Comparison of ENCODE assay signal across 10 mouse cellular contexts in the genomic region with DNA sequence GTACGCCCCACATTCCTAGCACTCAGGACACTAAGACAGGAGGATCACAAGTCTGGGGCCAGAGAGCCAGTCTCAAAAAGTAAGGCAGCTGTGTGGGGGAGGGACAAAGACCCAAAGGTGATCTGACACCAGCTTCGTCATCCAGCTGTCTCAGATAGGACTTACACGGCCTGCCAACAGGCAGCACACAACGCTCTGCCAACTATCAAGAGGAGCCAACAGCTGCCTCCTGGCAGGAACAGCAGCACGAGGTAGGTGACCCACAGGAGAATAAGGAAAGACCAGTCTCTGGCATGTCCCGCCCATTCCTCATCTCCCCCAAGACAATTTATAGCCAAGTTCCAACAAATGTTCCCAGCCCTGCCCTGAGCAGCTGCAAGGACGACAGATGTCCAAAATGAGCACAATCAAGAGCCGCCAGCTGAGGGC. TPM values are rescaled to one million over a fixed set of nuclear protein-coding genes. Genes with fewer than 3 reads are reported as not detected.
DNase-seq lines count a peak whose midpoint lies in the region; ATAC-seq lines count a peak whose summit lies in the region.
"Had no signal": no experiment of that assay in that cellular context is flagged by ENCODE, and none has a peak within 500 bp of the region (broad histone marks: within the 10 kb centered on the region; RNA-seq: fewer than 3 reads in every experiment).

No protein-coding gene starts in this region.

- no peak overlapping the region for H3K4me3 ChIP-seq in kidney, embryonic 15.5 days (replicated peaks)
- H3K4me3 ChIP-seq in embryonic facial prominence, embryonic 15.5 days (replicated peaks), result no peak overlapping the region
- H3K4me3 ChIP-seq in heart, embryonic 15.5 days, result peak overlapping the region; percentile 3
- H3K4me3 ChIP-seq: midbrain, embryonic 15.5 days had no signal

- H3K9ac ChIP-seq in kidney, embryonic 15.5 days, result no peak overlapping the region
- H3K9ac ChIP-seq in embryonic facial prominence, embryonic 15.5 days, result no peak overlapping the region
- peak overlapping the region; percentile 19; the same call in 1 of the 2 replicates for H3K9ac ChIP-seq in heart, embryonic 15.5 days
- H3K9ac ChIP-seq: midbrain, embryonic 15.5 days had no signal

- peaks cover 64% of the 10 kb centered on the region for H3K4me1 ChIP-seq in kidney, embryonic 15.5 days
- peaks cover 63% of the 10 kb centered on the region for H3K4me1 ChIP-seq in embryonic facial prominence, embryonic 15.5 days
- peaks cover 88% of the 10 kb centered on the region for H3K4me1 ChIP-seq in heart, embryonic 15.5 days (replicated peaks)
- H3K4me1 ChIP-seq: midbrain, embryonic 15.5 days had no signal

- H3K9me3 ChIP-seq in kidney, embryonic 15.5 days (replicated peaks), result no peaks in the 10 kb centered on the region
- H3K9me3 ChIP-seq in embryonic facial prominence, embryonic 15.5 days (replicated peaks), result no peaks in the 10 kb centered on the region
- H3K9me3 ChIP-seq in heart, embryonic 15.5 days (replicated peaks), result no peaks in the 10 kb centered on the region
- H3K9me3 ChIP-seq: midbrain, embryonic 15.5 days had no signal

- no peak overlapping the region for H3K4me2 ChIP-seq in kidney, embryonic 15.5 days
- no peak overlapping the region for H3K4me2 ChIP-seq in embryonic facial prominence, embryonic 15.5 days (replicated peaks)
- H3K4me2 ChIP-seq in heart, embryonic 15.5 days, result peak overlapping the region; percentile 49
- H3K4me2 ChIP-seq: midbrain, embryonic 15.5 days had no signal

- H3K36me3 ChIP-seq in kidney, embryonic 15.5 days, result peaks cover 49% of the 10 kb centered on the region
- peaks cover 10% of the 10 kb centered on the region; the same call in 1 of the 2 replicates for H3K36me3 ChIP-seq in embryonic facial prominence, embryonic 15.5 days
- H3K36me3 ChIP-seq in heart, embryonic 15.5 days, result peaks cover 18% of the 10 kb centered on the region; the same call in 1 of the 2 replicates

- ATAC-seq in kidney, embryonic 15.5 days (replicated peaks; ENCODE audit: low FRiP score), result peak; percentile 41
- ATAC-seq in embryonic facial prominence, embryonic 15.5 days (ENCODE audit: insufficient number of reproducible peaks, low FRiP score, low TSS enrichment, low read depth), result peak; percentile 65
- no peak; the same call in 1 of the 2 replicates for ATAC-seq in heart, embryonic 15.5 days (replicated peaks; ENCODE audit: insufficient number of reproducible peaks, insufficient read depth, low FRiP score, low read depth)
- ATAC-seq: midbrain, embryonic 15.5 days had no signal

- H3K27me3 ChIP-seq in kidney, embryonic 15.5 days, result no peaks in the 10 kb centered on the region
- no peaks in the 10 kb centered on the region for H3K27me3 ChIP-seq in embryonic facial prominence, embryonic 15.5 days
- no peaks in the 10 kb centered on the region for H3K27me3 ChIP-seq in heart, embryonic 15.5 days
- H3K27me3 ChIP-seq: midbrain, embryonic 15.5 days had no signal

- 25% methylated on average over 8 of the region's 8 CpGs for WGBS in kidney, embryonic 15.5 days
- WGBS in embryonic facial prominence, embryonic 15.5 days, result 47% methylated on average over 8 of the region's 8 CpGs
- 18% methylated on average over 8 of the region's 8 CpGs for WGBS in heart, embryonic 15.5 days

- peak overlapping the region; percentile 51 for H3K27ac ChIP-seq in kidney, embryonic 15.5 days
- peak overlapping the region; percentile 58 for H3K27ac ChIP-seq in embryonic facial prominence, embryonic 15.5 days (replicated peaks)
- H3K27ac ChIP-seq in heart, embryonic 15.5 days, result peak overlapping the region; percentile 85
- H3K27ac ChIP-seq: midbrain, embryonic 15.5 days had no signal

- DNase-seq in kidney, postnatal 36 days, result no peak
- DNase-seq in lung, postnatal 36 days, result peak; percentile 35
- no peak for DNase-seq in embryo, embryonic 11 days
- no peak for DNase-seq in embryo, embryonic 10 days (ENCODE audit: low spot score)
- DNase-seq in ovary, postnatal 36 days (ENCODE audit: low spot score), result no peak
- DNase-seq: layer of hippocampus, adult 9-11 months had no signal

RNA-seq across cellular contexts. Expression of gene Igf2r, which starts 9.8 kb away (rescaled TPM):
- polyA plus RNA-seq in kidney, embryonic 15.5 days (2015; fragmentation: Nextera tagmentation; extraction: Ambion mirVana), result 30.1 and 34.6 TPM in 2 replicates
- polyA plus RNA-seq in embryonic facial prominence, embryonic 15.5 days (2015; fragmentation: Nextera tagmentation; extraction: Ambion mirVana), result 39.8 and 44.2 TPM in 2 replicates
- 121 and 127 TPM in 2 replicates for polyA plus RNA-seq in heart, embryonic 15.5 days (2015; fragmentation: Nextera tagmentation; extraction: Ambion mirVana)
